Mouse (Mus musculus): ENCODE results near the gene Pbx2.

- TF ChIP-seq POLR2A (IDR thresholded peaks at IDR 0.05; ENCODE audit: insufficient read depth, low read length) = no peak
- no peak for TF ChIP-seq CTCF (IDR thresholded peaks at IDR 0.05; ENCODE audit: low read depth, low read length)
- TF ChIP-seq EP300 (IDR thresholded peaks at IDR 0.05; ENCODE audit: insufficient read depth, low read depth, low read length) = no peak
Observed at GRCm38 (mm10) chr17:34641945-34642344, 50.9 kb downstream of the Pbx2 start.
